Mouse (Mus musculus) sigmoid colon, adult 10 weeks (tissue): ENCODE results near the gene Nsl1. TPM values are rescaled to one million over a fixed set of nuclear protein-coding genes. Genes with fewer than 3 reads are reported as not detected.

ENCODE experiments used
- polyA plus RNA-seq: library from polyadenylated mRNA; stranded (reverse); fragments of 350-450 nt; fragmentation: Illumina TruSeq; extraction: RNeasy Lipid Tissue Mini Kit (QIAGEN cat#74804); gene quantifications from one replicate; pipeline ENCODE4 v1.2.3, GENCODE M21; 2014; ENCODE audit warnings: low read depth, low replicate concordance

Nsl1 gene
- 0.50 TPM for polyA plus RNA-seq

DNA sequence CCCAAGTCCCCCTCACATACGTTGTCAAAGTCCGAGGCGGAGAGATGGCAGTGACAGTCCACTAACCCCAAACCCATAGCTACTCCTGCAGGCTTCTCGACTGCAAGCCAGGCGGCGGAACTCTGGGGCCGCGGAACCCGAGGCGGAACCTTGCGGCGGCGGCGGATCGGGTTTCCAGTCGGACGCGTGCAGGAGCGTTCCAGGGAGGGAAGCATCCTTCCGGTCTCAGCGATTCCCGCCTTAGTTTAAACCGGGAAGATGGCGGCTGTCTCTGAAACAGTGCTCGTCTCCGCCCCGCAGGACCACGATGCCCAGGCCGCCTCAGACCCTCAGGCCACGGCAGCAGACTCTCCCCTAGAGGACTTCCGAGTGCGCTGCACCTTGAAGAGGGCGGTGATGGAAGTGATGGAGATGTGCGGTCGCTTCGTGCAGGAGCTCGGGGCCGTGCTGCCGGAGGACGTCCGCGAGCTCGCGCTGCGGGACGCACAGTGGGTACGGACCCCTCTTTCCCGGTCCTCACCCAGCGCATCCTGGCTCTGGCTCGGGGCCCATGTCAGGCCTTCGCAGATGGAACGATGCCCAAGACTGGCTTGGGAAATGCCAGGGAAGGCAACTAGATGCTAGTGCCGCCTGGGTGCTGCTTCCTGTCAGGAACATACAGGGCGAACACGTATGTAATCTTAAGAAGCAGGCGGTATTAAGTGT lies at the start of gene Nsl1, which contains the start of gene Tatdn3:
Gene Nsl1, plus strand, starts transcription at position 232 of the 705 bp plus-strand sequence.
Gene Tatdn3, minus strand, starts transcription at position 152 of the 705 bp plus-strand sequence.

GRCm38 (mm10) chr1:191026021-191026713 lies 36.6 kb upstream of the Nsl1 start, which contains the start of gene Flvcr1:
TSS of gene Flvcr1 (minus strand) at chr1:191026158.

GRCm38 (mm10) chr1:191036554-191037334 lies 26.1 kb upstream of the Nsl1 start, which contains the start of gene Spata45:
TSS of gene Spata45 (plus strand) at chr1:191036639.

DNA sequence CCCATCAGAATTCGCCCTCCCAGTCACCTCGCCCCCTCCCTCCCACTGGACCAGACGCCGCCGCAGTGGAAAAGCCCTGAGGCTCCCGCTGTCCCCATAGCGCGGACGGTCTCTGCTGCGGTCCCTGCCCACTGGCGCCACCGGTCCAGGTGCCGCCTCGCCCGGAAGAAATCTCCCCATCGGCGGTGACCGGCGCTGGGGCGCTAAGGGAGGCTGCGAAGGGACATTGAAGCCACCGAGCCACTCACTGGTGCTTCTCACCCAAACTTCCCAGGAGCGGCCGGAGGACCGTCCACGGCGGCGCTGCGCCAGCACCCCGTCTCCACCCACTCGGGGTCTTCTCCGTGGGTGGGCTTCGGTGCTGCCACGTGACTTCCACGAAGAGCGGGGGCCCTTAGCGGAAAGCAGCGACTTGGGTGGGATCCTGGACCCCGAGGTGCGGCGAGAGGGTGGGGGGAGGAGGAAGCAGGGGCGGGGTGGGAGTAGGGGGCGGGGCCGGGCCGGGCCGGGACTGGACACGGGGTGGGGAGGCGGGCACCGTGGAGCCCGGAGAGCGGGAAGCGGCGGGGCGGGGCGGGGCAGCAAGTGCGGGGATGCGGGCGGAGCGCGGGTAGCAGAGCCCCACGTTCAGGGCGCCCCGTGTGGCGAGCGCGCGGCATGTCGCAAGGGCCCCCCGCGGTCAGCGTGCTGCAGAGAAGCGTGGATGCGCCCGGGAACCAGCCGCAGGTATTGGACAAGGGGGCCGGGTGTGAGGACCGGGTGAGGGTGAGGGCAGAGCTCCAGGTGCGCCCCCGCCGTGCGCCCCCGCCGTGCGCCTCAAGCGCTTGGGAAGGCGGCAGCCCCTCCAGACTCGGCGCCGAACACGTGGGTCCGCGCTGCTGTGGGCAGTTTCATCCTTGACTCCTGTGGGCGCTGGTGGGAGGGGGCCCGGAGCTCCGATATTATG lies 35.3 kb downstream of the Nsl1 start, which contains the start of gene Batf3:
Gene Batf3, plus strand, starts transcription at position 46 of the 946 bp plus-strand sequence.

Other genes with a start within 250 kb of the Nsl1 start
- 7.0 TPM for gene Rps6kc1, start 151.2 kb upstream of the Nsl1 start, polyA plus RNA-seq
- 87.4 TPM for gene Angel2, start 137.9 kb upstream of the Nsl1 start, polyA plus RNA-seq
- gene Vash2, start 83.7 kb upstream of the Nsl1 start, polyA plus RNA-seq: 0.63 TPM
- 30.5 TPM for gene Flvcr1, start 36.9 kb upstream of the Nsl1 start, polyA plus RNA-seq
- gene Spata45, start 26.4 kb upstream of the Nsl1 start, polyA plus RNA-seq: not detected
- gene Tatdn3, start 80 bp upstream of the Nsl1 start, polyA plus RNA-seq: 32.4 TPM
- 0.60 TPM for gene Batf3, start 34.8 kb downstream of the Nsl1 start, polyA plus RNA-seq
- not detected for gene Fam71a, start 101.8 kb downstream of the Nsl1 start, polyA plus RNA-seq
- gene Atf3, start 155.0 kb downstream of the Nsl1 start, polyA plus RNA-seq: 12.5 TPM